8 mouse cellular contexts compared by ENCODE assay signal in the genomic region with DNA sequence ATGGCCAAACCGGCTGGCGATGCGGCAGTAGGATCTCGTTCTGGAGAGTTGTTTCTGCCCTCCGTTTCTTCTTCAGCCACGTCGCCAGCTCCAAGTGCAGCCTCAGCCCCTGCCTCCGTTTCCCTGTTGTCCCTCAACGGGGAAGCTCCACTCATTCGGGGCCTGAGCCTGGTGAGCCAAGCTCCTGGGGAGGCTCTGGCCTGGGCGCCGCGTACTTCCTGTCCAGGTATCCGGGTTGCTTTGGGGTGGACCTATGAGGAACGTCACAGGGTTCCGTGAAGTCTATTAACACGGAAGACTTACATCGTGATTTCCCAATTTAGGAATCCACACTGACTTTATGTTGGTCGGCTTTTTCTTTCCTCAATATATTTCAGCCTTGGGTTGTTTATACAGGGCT. TPM values are rescaled to one million over a fixed set of nuclear protein-coding genes. Genes with fewer than 3 reads are reported as not detected.
DNase-seq lines count a peak whose midpoint lies in the region; ATAC-seq and TF ChIP-seq lines count a peak whose summit lies in the region.

No protein-coding gene starts in this region.

- H3K4me2 ChIP-seq in forebrain, embryonic 14.5 days (ENCODE audit: low read length): peak overlapping the region; percentile 98
- H3K4me2 ChIP-seq in intestine, postnatal 0 days (replicated peaks; ENCODE audit: low read depth): peak overlapping the region; percentile 92
- H3K4me2 ChIP-seq in neural tube, embryonic 15.5 days: peak overlapping the region; percentile 97

- ATAC-seq in forebrain, embryonic 14.5 days: peak; percentile 9; the same call in 1 of the 2 replicates
- ATAC-seq in intestine, postnatal 0 days: peak; percentile 63
- ATAC-seq in neural tube, embryonic 15.5 days (ENCODE audit: low FRiP score): peak; percentile 45; the same call in 1 of the 2 replicates

- peak overlapping the region; percentile 83 for H3K9ac ChIP-seq in forebrain, embryonic 14.5 days (ENCODE audit: low read length)
- peak overlapping the region; percentile 82 for H3K9ac ChIP-seq in intestine, postnatal 0 days (ENCODE audit: low read depth, low read length)
- peak overlapping the region; percentile 91 for H3K9ac ChIP-seq in neural tube, embryonic 15.5 days (replicated peaks)

- TF ChIP-seq POLR2A in lung, adult 2 months (IDR thresholded peaks at IDR 0.05; ENCODE audit: borderline replicate concordance, extremely low read depth, low read depth, low read length): peak; percentile 30; the same call in 1 of the 2 replicates

- peaks cover 14% of the 10 kb centered on the region for H3K4me1 ChIP-seq in forebrain, embryonic 14.5 days (ENCODE audit: control insufficient read depth, insufficient read depth, low read length)
- H3K4me1 ChIP-seq in intestine, postnatal 0 days (replicated peaks; ENCODE audit: control insufficient read depth, insufficient read depth, low read length): peaks cover 4% of the 10 kb centered on the region; the same call in 1 of the 2 replicates
- peaks cover 12% of the 10 kb centered on the region for H3K4me1 ChIP-seq in lung, adult 2 months (ENCODE audit: control insufficient read depth, insufficient read depth, low read length)
- H3K4me1 ChIP-seq in neural tube, embryonic 15.5 days: peaks cover 30% of the 10 kb centered on the region

- H3K4me3 ChIP-seq in forebrain, embryonic 14.5 days (ENCODE audit: low read depth, low read length): peak overlapping the region; percentile 62
- peak overlapping the region; percentile 91 for H3K4me3 ChIP-seq in intestine, postnatal 0 days (ENCODE audit: low read depth, low read length)
- peak overlapping the region; percentile 99 for H3K4me3 ChIP-seq in lung, adult 2 months (replicated peaks; ENCODE audit: extremely low read depth, low read depth, low read length)
- H3K4me3 ChIP-seq in neural tube, embryonic 15.5 days (replicated peaks): peak overlapping the region; percentile 67

- TF ChIP-seq CTCF in intestine, postnatal 0 days (IDR thresholded peaks at IDR 0.05; ENCODE audit: low read depth): no peak
- TF ChIP-seq CTCF in lung, adult 2 months (IDR thresholded peaks at IDR 0.05; ENCODE audit: insufficient read depth, low read length): no peak

- peaks cover 31% of the 10 kb centered on the region for H3K36me3 ChIP-seq in forebrain, embryonic 14.5 days (ENCODE audit: control insufficient read depth, insufficient read depth, low read length)
- H3K36me3 ChIP-seq in intestine, postnatal 0 days (ENCODE audit: control insufficient read depth, insufficient read depth): peaks cover 36% of the 10 kb centered on the region
- peaks cover 45% of the 10 kb centered on the region for H3K36me3 ChIP-seq in neural tube, embryonic 15.5 days

- H3K27me3 ChIP-seq in forebrain, embryonic 14.5 days (replicated peaks; ENCODE audit: control insufficient read depth, insufficient read depth, low read length): no peaks in the 10 kb centered on the region
- no peaks in the 10 kb centered on the region for H3K27me3 ChIP-seq in intestine, postnatal 0 days (replicated peaks; ENCODE audit: control insufficient read depth, insufficient read depth, low read length)
- H3K27me3 ChIP-seq in neural tube, embryonic 15.5 days (replicated peaks): no peaks in the 10 kb centered on the region

- DNase-seq in kidney, adult 11 months: peak; percentile 69
- DNase-seq in kidney, adult 18-20 months: no peak
- peak; percentile 70 for DNase-seq in adrenal gland, postnatal 10 days
- DNase-seq in forebrain, embryonic 14.5 days (ENCODE audit: low spot score): no peak
- DNase-seq in lung, adult 2 months: no peak
- no peak for DNase-seq in gastrocnemius, postnatal 36 days

- peak overlapping the region; percentile 84 for H3K27ac ChIP-seq in forebrain, embryonic 14.5 days (ENCODE audit: low read depth, low read length)
- peak overlapping the region; percentile 93 for H3K27ac ChIP-seq in intestine, postnatal 0 days (ENCODE audit: low read depth, low read length)
- H3K27ac ChIP-seq in neural tube, embryonic 15.5 days (replicated peaks): peak overlapping the region; percentile 91

- under 1% methylated on average over 19 of the region's 19 CpGs for whole genome bisulfite sequencing in forebrain, embryonic 14.5 days
- under 1% methylated on average over 19 of the region's 19 CpGs for WGBS in intestine, postnatal 0 days
- under 1% methylated on average over 19 of the region's 19 CpGs for WGBS in lung, adult 2 months
- WGBS in neural tube, embryonic 15.5 days: under 1% methylated on average over 19 of the region's 19 CpGs

- H3K9me3 ChIP-seq in forebrain, embryonic 14.5 days (replicated peaks; ENCODE audit: control insufficient read depth, low read length): no peaks in the 10 kb centered on the region
- no peaks in the 10 kb centered on the region for H3K9me3 ChIP-seq in intestine, postnatal 0 days (ENCODE audit: control insufficient read depth)
- no peaks in the 10 kb centered on the region for H3K9me3 ChIP-seq in neural tube, embryonic 15.5 days (replicated peaks)

- intact Hi-C loops in gastrocnemius, postnatal 36 days (cut with DNase I): no loop called here

RNA-seq across cellular contexts. Expression of gene Atg9a, which starts 0.5 kb away (rescaled TPM):
- 10 to 100 TPM; 35.4 to 39.1 TPM for total RNA-seq in adrenal gland, postnatal 10 days (2021)
- 25.5 and 34.1 TPM in 2 replicates for polyA plus RNA-seq in forebrain, embryonic 14.5 days (2014; fragmentation: Nextera tagmentation; extraction: Ambion mirVana)
- polyA plus RNA-seq in intestine, postnatal 0 days (2015; fragmentation: Nextera tagmentation; extraction: Ambion mirVana): 23.5 and 25.2 TPM in 2 replicates
- 65.7 and 73.3 TPM in 2 replicates for polyA plus RNA-seq in lung, adult 2 months (2012; rRNA removed)
- polyA plus RNA-seq in neural tube, embryonic 15.5 days (2015; fragmentation: Nextera tagmentation; extraction: Ambion mirVana): 59.2 and 63.6 TPM in 2 replicates
- 100 to 1,000 TPM in 1 of 2 experiments, 10 to 100 TPM in 1; 96.6 to 103 TPM for total RNA-seq in gastrocnemius, postnatal 36 days (2021)

RNA-seq across cellular contexts. Expression of gene Ankzf1, which starts 0.5 kb away (rescaled TPM):
- 10 to 100 TPM; 14.0 to 20.8 TPM for total RNA-seq in adrenal gland, postnatal 10 days (2021)
- polyA plus RNA-seq in forebrain, embryonic 14.5 days (2014; fragmentation: Nextera tagmentation; extraction: Ambion mirVana): 16.3 and 16.9 TPM in 2 replicates
- 10.7 and 10.8 TPM in 2 replicates for polyA plus RNA-seq in intestine, postnatal 0 days (2015; fragmentation: Nextera tagmentation; extraction: Ambion mirVana)
- polyA plus RNA-seq in lung, adult 2 months (2012; rRNA removed): 15.4 and 20.0 TPM in 2 replicates
- 24.9 and 25.1 TPM in 2 replicates for polyA plus RNA-seq in neural tube, embryonic 15.5 days (2015; fragmentation: Nextera tagmentation; extraction: Ambion mirVana)
- total RNA-seq in gastrocnemius, postnatal 36 days (2021): 1 to 10 TPM; 3.8 to 4.7 TPM

RNA-seq across cellular contexts. Expression of gene Abcb6, which starts 12.3 kb away (rescaled TPM):
- 10 to 100 TPM; 46.7 to 55.3 TPM for total RNA-seq in adrenal gland, postnatal 10 days (2021)
- 26.2 and 30.4 TPM in 2 replicates for polyA plus RNA-seq in forebrain, embryonic 14.5 days (2014; fragmentation: Nextera tagmentation; extraction: Ambion mirVana)
- 13.9 and 17.1 TPM in 2 replicates for polyA plus RNA-seq in intestine, postnatal 0 days (2015; fragmentation: Nextera tagmentation; extraction: Ambion mirVana)
- polyA plus RNA-seq in lung, adult 2 months (2012; rRNA removed): 14.6 and 18.7 TPM in 2 replicates
- 54.0 and 54.9 TPM in 2 replicates for polyA plus RNA-seq in neural tube, embryonic 15.5 days (2015; fragmentation: Nextera tagmentation; extraction: Ambion mirVana)
- total RNA-seq in gastrocnemius, postnatal 36 days (2021): 10 to 100 TPM; 21.4 to 21.6 TPM

RNA-seq across cellular contexts. Expression of gene Glb1l, which starts 18.2 kb away (rescaled TPM):
- 10 to 100 TPM; 18.3 to 26.6 TPM for total RNA-seq in adrenal gland, postnatal 10 days (2021)
- polyA plus RNA-seq in forebrain, embryonic 14.5 days (2014; fragmentation: Nextera tagmentation; extraction: Ambion mirVana): 13.0 and 14.3 TPM in 2 replicates
- 3.6 and 3.7 TPM in 2 replicates for polyA plus RNA-seq in intestine, postnatal 0 days (2015; fragmentation: Nextera tagmentation; extraction: Ambion mirVana)
- polyA plus RNA-seq in lung, adult 2 months (2012; rRNA removed): 8.8 and 15.4 TPM in 2 replicates
- polyA plus RNA-seq in neural tube, embryonic 15.5 days (2015; fragmentation: Nextera tagmentation; extraction: Ambion mirVana): 16.2 and 17.5 TPM in 2 replicates
- total RNA-seq in gastrocnemius, postnatal 36 days (2021): 1 to 10 TPM; 2.3 to 3.0 TPM

RNA-seq across cellular contexts. Expression of gene Stk16, which starts 18.2 kb away (rescaled TPM):
- 100 to 1,000 TPM in 1 of 2 experiments, 10 to 100 TPM in 1; 91.9 to 101 TPM for total RNA-seq in adrenal gland, postnatal 10 days (2021)
- polyA plus RNA-seq in forebrain, embryonic 14.5 days (2014; fragmentation: Nextera tagmentation; extraction: Ambion mirVana): 116 and 130 TPM in 2 replicates
- 50.5 and 54.4 TPM in 2 replicates for polyA plus RNA-seq in intestine, postnatal 0 days (2015; fragmentation: Nextera tagmentation; extraction: Ambion mirVana)
- polyA plus RNA-seq in lung, adult 2 months (2012; rRNA removed): 130 and 140 TPM in 2 replicates
- 158 and 159 TPM in 2 replicates for polyA plus RNA-seq in neural tube, embryonic 15.5 days (2015; fragmentation: Nextera tagmentation; extraction: Ambion mirVana)
- total RNA-seq in gastrocnemius, postnatal 36 days (2021): 10 to 100 TPM; 19.4 to 23.1 TPM

Comparison
In these comparisons a context has a peak if more than half of its experiments do, and no peak if none do; other contexts are left out.
1. DNase-seq: peak in kidney, adult 11 months (single experiment) and adrenal gland, postnatal 10 days (single experiment); none in kidney, adult 18-20 months (single experiment), forebrain, embryonic 14.5 days (single experiment), lung, adult 2 months (single experiment) and gastrocnemius, postnatal 36 days (0 of 2).
2. ATAC-seq: peak in every context shown above with its lines; median percentile 63 in intestine, postnatal 0 days; 45 in neural tube, embryonic 15.5 days; 9 in forebrain, embryonic 14.5 days.
3. Peak in every context shown above with its lines, with median percentiles within 50 percentile points of each other: H3K27ac ChIP-seq, H3K4me2 ChIP-seq, H3K4me3 ChIP-seq and H3K9ac ChIP-seq.